Mouse (Mus musculus) spleen, adult 2 months (tissue): ENCODE measurements around the gene Sbk2. TPM values are rescaled to one million over a fixed set of nuclear protein-coding genes. Genes with fewer than 3 reads are reported as not detected.

ENCODE experiments used
- DNase-seq, 2 experiments: peaks; one replicate each; pipeline versions ENCODE4 v3.0.0 to v3.0.0-alpha.2; 2012 to 2021; ENCODE audit warnings: low spot score in 2 of 2, low read depth in 1 of 2
- H3K27ac ChIP-seq: fragments of 200-500 bp; 2 replicates; pipeline ENCODE4 v1.5.1; 2012; ENCODE audit warnings: low read length, inconsistent platforms; ENCODE audit not compliant: insufficient read depth
- H3K27me3 ChIP-seq: fragments of 200-500 bp; 2 replicates; pipeline ENCODE4 v1.6.1; 2012; ENCODE audit warnings: mild to moderate bottlenecking, moderate library complexity, low read length, inconsistent platforms; ENCODE audit not compliant: control insufficient read depth, insufficient read depth
- H3K36me3 ChIP-seq: fragments of 200-500 bp; 2 replicates; pipeline ENCODE4 v1.6.1; 2012; ENCODE audit warnings: mild to moderate bottlenecking, low read length, inconsistent platforms; ENCODE audit not compliant: control insufficient read depth, insufficient read depth
- H3K4me1 ChIP-seq: fragments of 200-500 bp; 2 replicates; pipeline ENCODE4 v1.6.1; 2011; ENCODE audit warnings: inconsistent platforms; ENCODE audit not compliant: control insufficient read depth, insufficient read depth, insufficient read length
- H3K4me3 ChIP-seq: fragments of 200-500 bp; 2 replicates; pipeline ENCODE4 v1.5.1; 2011; ENCODE audit warnings: mild to moderate bottlenecking, inconsistent platforms; ENCODE audit not compliant: insufficient read depth, insufficient read length; ENCODE audit errors: extremely low read depth
- CTCF ChIP-seq: fragments of 200-500 bp; IDR thresholded peaks from 2 replicates; pipeline ENCODE4 v1.5.1; 2011; ENCODE audit warnings: mild to moderate bottlenecking, inconsistent platforms; ENCODE audit not compliant: insufficient read depth, insufficient read length, insufficient replicate concordance; ENCODE audit errors: extremely low read depth
- POLR2A ChIP-seq: fragments of 200-500 bp; IDR thresholded peaks from 2 replicates; pipeline ENCODE4 v1.6.1; 2011; ENCODE audit warnings: low read depth, low read length, inconsistent platforms
- WGBS: fragments of 180-500 bp; shearing (Covaris S2); methylation state at CpG from one replicate; pipeline ENCODE4 v1.1.7; 2018; 5-methylcytosine and 5-hydroxymethylcytosine counted together
- polyA plus RNA-seq: library from polyadenylated mRNA; depleted of rRNA; stranded (reverse); fragments of >200 nt; gene quantifications from 2 replicates; pipeline ENCODE4 v1.2.3, GENCODE M21; 2012

Gene Sbk2
- polyA plus RNA-seq, 1 experiment, result 1.9 TPM

DNA sequence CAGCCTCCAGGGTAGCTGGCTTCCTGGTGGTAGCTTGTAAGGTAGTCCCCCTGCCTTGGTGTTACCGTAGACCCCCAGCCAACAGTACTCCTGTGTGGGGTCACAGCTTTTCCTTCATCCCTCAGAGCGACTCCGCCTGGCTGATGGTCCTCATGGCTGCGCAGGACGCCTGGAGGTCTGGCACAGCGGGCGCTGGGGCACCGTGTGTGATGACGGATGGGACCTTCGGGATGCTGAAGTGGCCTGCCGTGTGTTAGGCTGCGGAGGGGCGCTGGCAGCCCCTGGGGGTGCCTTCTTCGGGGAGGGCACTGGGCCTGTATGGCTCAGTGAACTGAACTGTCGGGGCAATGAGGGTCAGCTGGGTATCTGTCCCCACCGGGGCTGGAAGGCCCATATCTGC is 37.4 kb downstream of the Sbk2 start:
- WGBS, result 83% methylated on average over 16 of the region's 16 CpGs
- Histone ChIP-seq H3K4me1 (peaks cover 16% of the 10 kb centered on the region), H3K4me3 (no peak overlapping the region), H3K27ac (no peak overlapping the region), H3K36me3 (no peaks in the 10 kb centered on the region), H3K27me3 (peaks cover 11% of the 10 kb centered on the region)
- TF ChIP-seq CTCF, result no peak
- no peak for TF ChIP-seq POLR2A
- DNase-seq, result no peak

DNA sequence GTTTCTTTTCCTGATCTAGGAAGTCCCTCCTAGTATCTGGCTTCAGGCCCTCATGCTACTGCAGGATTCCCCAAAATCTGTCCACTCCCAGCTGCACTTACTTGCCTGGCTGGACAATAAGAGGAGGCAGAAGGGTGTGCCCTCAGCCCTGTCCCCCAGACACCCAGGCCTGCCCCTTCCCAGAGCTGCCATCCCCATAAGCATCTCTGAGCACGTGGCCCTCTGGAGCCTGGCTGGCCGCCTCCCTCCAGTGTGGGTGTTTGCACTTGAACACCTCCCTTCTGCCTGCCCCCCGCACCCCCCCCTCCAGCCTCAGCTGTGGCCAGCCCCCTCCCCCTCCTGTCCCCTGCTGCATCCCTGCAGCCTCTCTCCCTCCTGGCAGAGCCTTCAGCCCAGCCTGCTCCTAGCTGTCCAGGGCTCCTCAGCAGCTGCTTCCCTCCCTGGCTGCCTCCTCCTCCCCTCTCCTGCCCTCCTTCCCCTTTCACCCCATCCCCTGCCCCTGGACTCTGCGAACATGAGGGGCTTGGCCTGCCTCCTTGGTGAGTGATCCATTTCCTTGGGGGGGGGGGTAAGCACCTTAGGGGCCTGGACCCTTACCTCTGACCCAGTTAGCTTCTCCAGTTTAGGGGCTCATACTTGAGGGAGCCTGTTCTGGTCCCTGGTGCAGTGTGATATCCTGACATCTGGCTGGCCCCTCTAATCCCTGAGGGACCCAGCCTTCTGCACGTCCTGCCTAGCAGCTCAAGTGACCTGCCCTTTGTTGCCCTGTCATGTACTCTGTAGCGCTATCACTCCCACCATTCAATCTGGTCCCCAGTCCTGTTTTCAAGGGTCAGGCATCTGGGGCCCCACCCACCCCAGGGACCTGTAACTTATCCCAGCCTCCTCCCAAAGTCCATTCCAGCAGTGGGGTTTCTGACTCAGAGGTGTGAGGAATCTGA is 38.5 kb downstream of the Sbk2 start, which contains the start of gene Ssc5d:
Gene Ssc5d, plus strand, starts transcription at position 345 of the 941 bp plus-strand sequence.
- DNase-seq, result no peak
- WGBS, result 36% methylated on average over 6 of the region's 6 CpGs
- H3K4me1 ChIP-seq, result peaks cover 16% of the 10 kb centered on the region
- no peak within 1 kb of the TSS for H3K27ac ChIP-seq
- TF ChIP-seq CTCF (no peak), POLR2A (no peak)
- H3K36me3 ChIP-seq, result peaks cover 2% of the 10 kb centered on the region
- H3K27me3 ChIP-seq, result peaks cover 11% of the 10 kb centered on the region
- no peak within 1 kb of the TSS for H3K4me3 ChIP-seq

DNA sequence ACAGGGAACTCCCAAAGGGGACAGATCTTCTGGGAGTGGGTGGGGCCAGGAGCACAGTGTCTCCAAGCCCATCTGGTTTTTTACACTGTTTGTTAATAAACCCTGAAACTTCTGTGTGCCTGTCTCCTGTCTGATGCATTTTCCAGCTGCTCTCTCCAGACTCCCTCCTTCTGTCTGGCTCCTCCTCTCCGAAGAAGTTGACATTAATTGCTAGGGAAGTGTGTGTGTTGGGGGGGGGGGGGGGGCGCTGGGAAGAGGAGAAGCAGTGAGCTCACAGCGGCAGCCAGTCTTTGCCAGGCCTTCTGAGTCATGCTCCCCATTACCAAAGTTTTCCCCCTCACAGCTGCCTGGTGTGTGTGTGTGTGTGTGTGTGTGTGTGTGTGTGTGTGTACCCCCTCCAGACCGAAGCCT is 39.3 kb downstream of the Sbk2 start:
- H3K27me3 ChIP-seq, result peaks cover 11% of the 10 kb centered on the region
- 18% methylated on average over 3 of the region's 4 CpGs for WGBS

DNA sequence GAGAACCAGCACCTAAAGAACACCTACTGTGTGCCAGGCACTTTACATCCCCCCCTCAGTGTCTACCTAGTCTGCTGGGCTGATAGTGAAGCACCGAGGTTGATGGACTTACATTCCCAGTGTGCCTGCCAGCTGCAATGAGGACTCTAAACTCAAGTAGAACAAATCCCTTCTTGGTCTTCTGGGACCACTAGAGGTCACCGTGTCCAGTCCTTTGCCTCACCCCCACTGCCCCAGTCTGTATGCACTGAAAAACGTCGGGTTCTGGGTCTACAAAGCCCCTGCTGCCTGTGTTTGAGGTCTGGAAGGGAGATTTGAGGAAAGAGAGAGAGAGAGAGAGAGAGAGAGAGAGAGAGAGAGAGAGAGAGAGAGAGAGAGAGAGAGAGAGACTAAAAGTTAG is 39.7 kb downstream of the Sbk2 start:
- WGBS, result 0% methylated on average over 4 of the region's 4 CpGs
- no peak for TF ChIP-seq CTCF
- TF ChIP-seq POLR2A, result no peak
- DNase-seq, result no peak
- H3K27ac ChIP-seq, result no peak overlapping the region
- H3K27me3 ChIP-seq, result peaks cover 11% of the 10 kb centered on the region
- peaks cover 14% of the 10 kb centered on the region for H3K36me3 ChIP-seq
- peaks cover 16% of the 10 kb centered on the region for H3K4me1 ChIP-seq
- H3K4me3 ChIP-seq, result no peak overlapping the region

More for the DNA sequence above, 39.3 kb downstream of the Sbk2 start:
- no peak for DNase-seq
- no peak for TF ChIP-seq CTCF
- TF ChIP-seq POLR2A, result no peak
- Histone ChIP-seq H3K4me1 (peaks cover 16% of the 10 kb centered on the region), H3K27ac (no peak overlapping the region), H3K4me3 (no peak overlapping the region), H3K36me3 (peaks cover 10% of the 10 kb centered on the region)

DNA sequence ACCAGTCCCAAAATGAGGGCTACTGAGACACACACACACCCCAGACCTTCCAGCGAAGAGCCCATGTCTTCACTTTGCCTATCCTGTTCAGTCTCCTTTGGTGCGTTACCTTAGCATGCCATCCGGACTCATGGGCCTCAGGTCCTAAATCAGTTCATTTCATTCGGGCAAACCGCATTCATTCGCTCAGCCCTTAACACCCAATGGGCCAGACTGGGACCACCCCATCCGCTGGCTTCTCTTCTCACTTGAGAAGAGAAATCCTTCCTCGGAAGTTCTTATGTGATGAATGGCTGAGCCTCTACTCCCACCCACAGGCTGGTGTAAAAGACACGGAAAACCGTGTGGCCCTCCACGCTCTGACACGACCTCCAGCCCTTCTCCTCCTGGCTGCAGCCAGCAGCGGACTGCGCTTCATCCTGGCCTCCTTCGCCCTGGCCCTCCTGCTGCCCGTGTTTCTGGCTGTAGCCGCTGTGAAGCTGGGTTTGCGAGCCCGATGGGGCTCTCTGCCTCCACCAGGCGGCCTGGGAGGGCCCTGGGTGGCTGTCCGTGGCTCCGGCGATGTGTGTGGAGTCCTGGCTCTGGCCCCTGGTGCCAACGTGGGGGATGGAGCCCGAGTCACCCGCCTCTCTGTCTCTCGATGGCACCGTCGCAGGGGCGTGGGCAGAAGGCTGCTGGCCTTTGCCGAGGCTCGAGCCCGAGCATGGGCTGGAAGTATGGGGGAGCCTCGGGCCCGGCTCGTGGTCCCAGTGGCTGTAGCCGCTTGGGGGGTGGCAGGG is 40.4 kb downstream of the Sbk2 start:
- no peak overlapping the region for H3K27ac ChIP-seq

DNA sequence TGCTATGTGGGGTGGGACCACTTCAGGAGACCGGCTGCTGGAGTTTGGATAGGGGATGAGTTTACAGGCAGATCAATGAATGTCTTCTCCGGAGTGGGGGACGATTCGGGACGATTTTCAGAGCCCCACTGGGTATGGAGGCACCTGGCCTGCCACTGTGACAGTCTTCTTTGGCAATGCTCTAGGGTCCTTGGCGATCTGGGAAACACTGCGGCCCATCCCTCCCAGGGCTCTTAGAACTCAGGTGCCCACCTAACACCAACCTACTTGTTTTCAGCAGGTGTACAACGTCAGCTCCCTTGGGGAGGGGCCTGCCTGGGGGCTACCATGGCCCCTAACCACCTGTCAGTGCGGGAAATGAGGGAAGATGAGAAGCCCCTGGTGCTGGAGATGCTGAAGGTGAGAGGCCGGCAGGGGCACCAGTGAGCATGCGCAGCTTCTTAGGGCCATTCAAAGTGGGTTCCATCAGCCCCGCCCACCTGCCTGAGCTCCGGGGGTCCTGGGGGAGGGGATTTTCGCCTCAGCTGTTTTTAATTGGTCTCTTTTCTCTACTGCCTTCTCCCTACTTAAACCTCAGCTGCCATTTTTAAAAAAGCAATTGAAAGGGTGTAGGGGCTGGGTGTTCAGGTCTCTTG is 41.2 kb downstream of the Sbk2 start:
- Histone ChIP-seq H3K27me3 (peaks cover 11% of the 10 kb centered on the region), H3K4me3 (peak overlapping the region; percentile 31; the same call in 1 of the 2 replicates), H3K27ac (no peak overlapping the region), H3K36me3 (peaks cover 24% of the 10 kb centered on the region), H3K4me1 (peaks cover 16% of the 10 kb centered on the region)
- TF ChIP-seq CTCF, result no peak
- 5% methylated on average over 14 of the region's 14 CpGs for WGBS
- no peak for DNase-seq

More for the DNA sequence above, 40.4 kb downstream of the Sbk2 start:
- TF ChIP-seq CTCF, result 0 out of 2 replicates have a peak, but pooled peaks have one; percentile 2
- TF ChIP-seq POLR2A, result no peak
- peak in 1 of 2 experiments; percentile 29 for DNase-seq
- 9% methylated on average over 37 of the region's 37 CpGs for WGBS
- H3K4me1 ChIP-seq, result peaks cover 16% of the 10 kb centered on the region
- peaks cover 21% of the 10 kb centered on the region for H3K36me3 ChIP-seq
- peak overlapping the region; percentile 1; the same call in 1 of the 2 replicates for H3K4me3 ChIP-seq
- H3K27me3 ChIP-seq, result peaks cover 11% of the 10 kb centered on the region
